Mouse (Mus musculus): ENCODE data around the gene Gm42742. TPM values are rescaled to one million over a fixed set of nuclear protein-coding genes. Genes with fewer than 3 reads are reported as not detected.
A peak's percentile ranks its signal among the peaks of the same experiment; 100 is the strongest.

Gm42742 gene
- polyA plus RNA-seq, 1 experiment from 2014 or later, result 83.4 TPM

DNA sequence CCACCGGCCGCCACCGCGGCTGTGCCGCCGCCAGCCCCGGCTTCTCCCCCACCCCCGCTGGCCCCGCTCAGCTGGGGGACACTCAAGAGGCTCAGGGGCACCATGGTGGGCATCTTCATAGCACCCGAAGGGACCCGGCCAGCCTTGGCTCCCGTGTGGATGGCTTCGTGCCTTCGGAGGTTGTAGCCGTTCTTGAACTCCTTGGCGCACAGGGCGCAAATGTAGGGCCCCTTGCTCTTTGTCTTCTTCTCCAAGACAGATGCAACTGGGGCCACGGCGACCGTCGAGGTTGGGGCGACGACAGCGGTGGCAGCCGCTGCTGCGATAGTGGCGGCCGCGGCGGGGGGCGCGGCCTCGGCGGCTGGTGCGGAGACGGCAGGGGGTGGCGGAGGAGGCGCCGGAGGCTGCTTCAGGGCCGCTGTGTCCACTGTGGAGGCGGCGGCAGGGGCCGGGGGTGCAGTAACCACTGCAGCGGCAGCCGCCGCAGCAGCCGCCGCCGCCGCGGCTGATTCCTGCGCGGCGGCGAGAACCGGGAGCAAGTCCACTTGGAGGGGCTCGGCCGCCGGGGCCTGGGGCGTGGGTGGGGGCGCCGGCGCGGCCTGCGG lies 4.8 kb upstream of the Gm42742 start:
- under 1% methylated on average over 53 of the region's 65 CpGs for WGBS
- Histone ChIP-seq H3K4me2 (peak overlapping the region; percentile 97), H3K9ac (peak overlapping the region; percentile 99), H3K27me3 (no peaks in the 10 kb centered on the region), H3K9me3 (no peaks in the 10 kb centered on the region), H3K36me3 (peaks cover 48% of the 10 kb centered on the region), H3K4me3 (peak overlapping the region; percentile 72), H3K27ac (peak overlapping the region; percentile 99), H3K4me1 (peaks cover 50% of the 10 kb centered on the region)
- ATAC-seq (ENCODE audit: insufficient number of reproducible peaks, insufficient read depth, low FRiP score, low TSS enrichment, low read depth), result no peak

DNA sequence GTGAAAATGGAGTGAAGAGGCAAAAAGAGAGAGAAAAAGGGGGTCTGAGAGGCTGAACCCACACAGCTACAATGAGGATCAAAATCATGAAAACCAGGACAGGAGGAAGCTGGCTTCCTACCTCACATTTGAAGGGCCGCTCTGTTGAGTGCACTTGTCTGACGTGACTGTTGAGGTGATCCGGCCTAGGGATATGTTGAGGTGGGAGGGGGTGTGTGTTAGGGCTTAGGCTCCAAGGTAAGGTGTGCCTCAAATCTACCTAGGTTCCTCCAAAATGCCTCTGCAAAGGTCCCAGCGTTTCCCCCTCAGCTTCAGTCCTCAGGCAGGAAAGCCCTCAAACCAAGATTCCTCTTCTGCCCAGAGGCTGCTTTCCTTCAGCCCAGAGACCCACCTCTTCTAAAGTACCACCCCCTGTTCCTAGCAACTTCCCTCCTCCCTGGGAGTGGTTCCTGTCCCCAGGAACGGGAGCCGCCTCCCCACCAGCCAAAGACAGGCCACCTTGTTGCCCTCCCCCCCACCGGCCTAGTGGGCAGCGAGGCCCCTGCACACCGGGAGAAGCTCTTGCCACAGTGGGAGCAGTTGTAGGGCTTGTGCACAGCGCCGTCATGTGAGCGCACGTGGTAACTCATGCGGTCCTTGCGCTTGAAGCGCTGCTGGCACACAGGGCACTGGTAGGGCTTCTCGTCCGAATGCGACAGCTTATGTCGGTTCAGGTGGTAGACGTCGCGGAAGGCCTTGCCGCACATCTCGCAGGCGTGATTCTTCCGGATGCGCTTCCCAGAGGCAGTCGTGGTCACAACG lies 4.1 kb upstream of the Gm42742 start:
- no peaks in the 10 kb centered on the region for H3K9me3 ChIP-seq
- peak overlapping the region; percentile 72 for H3K4me3 ChIP-seq
- no peaks in the 10 kb centered on the region for H3K27me3 ChIP-seq
- peaks cover 57% of the 10 kb centered on the region for H3K4me1 ChIP-seq
- H3K27ac ChIP-seq, result peak overlapping the region; percentile 99
- peak overlapping the region; percentile 97 for H3K4me2 ChIP-seq
- H3K36me3 ChIP-seq, result peaks cover 40% of the 10 kb centered on the region
- ATAC-seq (ENCODE audit: insufficient number of reproducible peaks, insufficient read depth, low FRiP score, low TSS enrichment, low read depth), result 0 out of 2 replicates have a peak, but pooled peaks have one; percentile 1
- WGBS, result under 1% methylated on average over 30 of the region's 30 CpGs
- H3K9ac ChIP-seq, result peak overlapping the region; percentile 99

DNA sequence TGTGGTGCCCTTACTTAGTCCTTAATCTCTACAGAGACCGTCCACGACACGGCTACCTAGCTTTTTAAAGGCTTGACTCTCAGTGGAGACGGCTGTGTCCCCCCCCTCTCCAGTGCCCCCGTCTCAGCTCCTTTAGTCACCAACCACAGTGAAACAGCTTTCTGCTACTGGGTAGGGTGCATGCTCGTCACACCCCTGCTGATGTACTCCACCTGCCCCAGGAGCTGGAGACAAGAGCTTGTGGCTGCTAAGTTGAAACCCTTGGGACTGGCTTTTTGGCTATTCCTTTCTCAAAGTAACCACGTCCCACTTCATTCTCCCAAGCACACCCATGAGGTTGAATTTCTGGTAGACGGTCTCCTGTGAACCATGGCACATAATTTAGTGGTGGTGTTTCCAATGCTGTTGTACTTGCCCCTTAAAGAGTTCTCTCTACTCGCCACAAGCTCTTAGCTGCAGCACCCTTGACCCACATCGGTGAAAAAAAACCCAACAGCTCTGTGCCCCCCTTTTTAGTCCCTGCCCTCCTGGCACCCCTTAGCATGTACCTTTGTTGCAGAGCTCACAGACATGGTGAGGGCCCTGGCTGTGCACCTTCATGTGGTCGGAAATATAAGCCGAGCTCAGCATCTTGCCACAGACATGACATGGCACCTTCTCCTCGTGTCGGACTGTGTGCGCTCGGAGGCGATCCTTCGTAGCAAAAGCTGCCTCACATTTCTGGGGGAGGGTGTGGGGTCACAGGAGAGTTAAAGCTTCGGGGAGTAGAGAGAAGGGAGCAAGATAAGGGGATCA lies 3.2 kb upstream of the Gm42742 start:
- Histone ChIP-seq H3K4me3 (peak overlapping the region; percentile 72), H3K36me3 (peaks cover 36% of the 10 kb centered on the region), H3K27me3 (no peaks in the 10 kb centered on the region), H3K9ac (peak overlapping the region; percentile 99), H3K27ac (peak overlapping the region; percentile 99), H3K4me1 (peaks cover 65% of the 10 kb centered on the region), H3K9me3 (no peaks in the 10 kb centered on the region), H3K4me2 (peak overlapping the region; percentile 97)
- no peak for ATAC-seq (ENCODE audit: insufficient number of reproducible peaks, insufficient read depth, low FRiP score, low TSS enrichment, low read depth)
- WGBS, result 23% methylated on average over 19 of the region's 19 CpGs

DNA sequence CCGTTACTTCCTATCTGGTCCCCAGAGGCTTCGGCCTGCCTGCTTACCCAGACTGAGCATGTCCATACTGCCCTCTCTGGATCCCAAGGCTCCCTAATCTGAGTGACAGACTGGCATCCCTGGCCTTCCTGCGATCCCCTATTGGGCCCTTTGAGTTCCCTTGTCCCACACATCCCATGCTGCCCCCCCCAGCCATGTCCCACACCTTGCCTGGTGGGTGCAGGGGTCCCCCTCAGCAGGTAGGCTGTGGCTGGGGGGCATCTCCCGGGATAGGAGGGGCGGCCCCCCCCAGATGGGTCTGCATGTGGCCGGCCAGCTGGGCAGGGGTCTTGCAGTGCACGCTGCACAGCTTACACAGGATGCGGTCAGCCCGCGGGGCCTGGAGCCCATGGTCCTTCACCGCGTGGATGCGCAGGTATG lies 2.4 kb upstream of the Gm42742 start:
- Histone ChIP-seq H3K4me3 (peak overlapping the region; percentile 72), H3K9me3 (no peaks in the 10 kb centered on the region), H3K4me1 (peaks cover 73% of the 10 kb centered on the region), H3K9ac (peak overlapping the region; percentile 99), H3K4me2 (peak overlapping the region; percentile 97), H3K27ac (no peak overlapping the region; the same call in 1 of the 2 replicates), H3K36me3 (peaks cover 31% of the 10 kb centered on the region), H3K27me3 (no peaks in the 10 kb centered on the region)
- no peak for ATAC-seq (ENCODE audit: insufficient number of reproducible peaks, insufficient read depth, low FRiP score, low TSS enrichment, low read depth)
- 75% methylated on average over 12 of the region's 13 CpGs for WGBS

DNA sequence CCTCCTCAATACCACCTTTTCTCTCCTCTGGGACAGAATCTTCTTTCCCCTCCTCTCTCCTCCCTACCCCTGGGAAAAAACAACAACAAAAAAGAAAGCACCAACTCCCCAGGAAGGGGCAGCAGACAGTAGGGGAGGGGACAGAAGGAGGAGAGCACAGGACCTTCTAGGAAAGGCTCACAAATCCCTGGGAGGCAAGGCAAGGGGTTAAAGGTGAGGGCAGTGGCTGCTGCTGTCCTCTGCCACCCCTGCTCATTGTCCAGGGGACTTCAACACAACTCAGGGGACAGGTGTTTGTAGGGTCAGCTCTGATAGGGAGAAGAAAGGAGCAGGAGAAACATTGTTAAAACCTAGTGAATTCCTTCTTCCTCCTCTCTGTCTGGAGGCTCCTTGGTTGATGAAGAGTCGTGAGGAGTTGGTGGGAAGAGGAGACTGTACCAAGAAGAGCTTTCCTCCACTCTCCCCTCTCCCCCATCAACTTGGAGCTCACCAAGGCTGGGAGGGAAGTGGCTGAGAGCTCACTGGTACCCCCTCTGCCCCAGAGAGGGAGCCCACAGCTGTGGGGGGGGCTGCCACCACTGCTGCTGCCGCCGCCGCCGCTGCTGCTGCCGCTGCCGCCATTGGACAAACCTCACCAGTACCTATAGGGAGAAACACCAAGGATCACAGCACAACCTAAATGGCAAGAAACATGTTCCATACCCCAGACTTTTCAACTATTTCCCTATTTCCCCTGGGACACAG lies 1.8 kb upstream of the Gm42742 start:
- Histone ChIP-seq H3K36me3 (peaks cover 31% of the 10 kb centered on the region), H3K9ac (peak overlapping the region; percentile 99), H3K9me3 (no peaks in the 10 kb centered on the region), H3K4me1 (peaks cover 73% of the 10 kb centered on the region), H3K27ac (peak overlapping the region; percentile 96), H3K27me3 (no peaks in the 10 kb centered on the region), H3K4me3 (peak overlapping the region; percentile 72), H3K4me2 (peak overlapping the region; percentile 97)
- 81% methylated on average over 7 of the region's 7 CpGs for WGBS
- ATAC-seq (ENCODE audit: insufficient number of reproducible peaks, insufficient read depth, low FRiP score, low TSS enrichment, low read depth), result no peak

DNA sequence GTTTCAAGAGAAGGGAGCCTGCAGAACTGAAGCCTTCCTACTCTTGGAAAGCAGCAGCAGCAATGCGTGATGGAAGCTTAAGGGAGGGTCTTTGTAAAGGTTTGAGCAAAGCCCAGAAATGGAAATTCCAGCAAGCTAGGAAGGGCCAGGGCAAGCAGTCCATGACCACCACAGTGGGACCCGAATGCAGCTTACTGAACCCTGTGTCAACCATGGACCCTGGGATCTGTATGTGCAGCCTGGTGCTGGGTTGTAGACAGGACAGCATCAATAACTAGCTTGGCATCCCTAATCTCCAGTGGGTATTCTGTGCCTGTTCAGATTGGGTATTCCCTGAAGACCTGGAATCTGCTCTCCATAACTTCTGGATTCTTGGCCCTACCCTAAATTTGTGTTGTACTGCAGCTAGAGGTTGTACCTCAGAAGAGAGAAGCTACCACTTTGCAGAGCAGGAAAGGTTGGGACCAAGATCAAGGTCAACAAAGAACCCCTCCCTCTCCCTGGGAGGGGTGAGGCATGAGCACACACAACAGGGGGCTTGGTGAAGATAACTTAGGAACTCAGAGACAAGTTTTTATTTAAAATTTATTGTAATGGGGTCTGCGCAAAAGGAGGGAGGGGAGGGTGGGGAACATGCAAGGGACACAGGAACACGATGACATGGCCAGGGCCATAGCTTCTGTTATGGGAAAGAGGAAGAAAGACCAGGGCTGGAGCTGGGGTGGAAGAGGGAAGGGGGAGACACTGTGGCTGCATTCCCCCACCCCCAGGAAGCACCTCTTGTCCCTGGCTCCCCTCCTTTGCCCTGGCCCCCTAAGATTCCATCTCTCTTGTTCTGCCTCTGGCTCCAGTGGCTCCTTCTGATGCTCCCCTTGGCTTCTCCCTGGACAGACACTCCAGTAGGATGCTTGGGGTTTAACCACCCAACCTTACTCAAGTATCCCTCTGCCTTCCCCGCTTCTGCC lies 948 bp upstream of the Gm42742 start:
- Histone ChIP-seq H3K27ac (peak overlapping the region; percentile 96), H3K4me2 (peak overlapping the region; percentile 92), H3K9me3 (no peaks in the 10 kb centered on the region), H3K4me1 (peaks cover 73% of the 10 kb centered on the region), H3K27me3 (no peaks in the 10 kb centered on the region), H3K9ac (peak overlapping the region; percentile 99), H3K36me3 (peaks cover 31% of the 10 kb centered on the region), H3K4me3 (peak overlapping the region; percentile 72)
- 41% methylated on average over 5 of the region's 5 CpGs for whole genome bisulfite sequencing
- ATAC-seq (ENCODE audit: insufficient number of reproducible peaks, insufficient read depth, low FRiP score, low TSS enrichment, low read depth), result no peak

DNA sequence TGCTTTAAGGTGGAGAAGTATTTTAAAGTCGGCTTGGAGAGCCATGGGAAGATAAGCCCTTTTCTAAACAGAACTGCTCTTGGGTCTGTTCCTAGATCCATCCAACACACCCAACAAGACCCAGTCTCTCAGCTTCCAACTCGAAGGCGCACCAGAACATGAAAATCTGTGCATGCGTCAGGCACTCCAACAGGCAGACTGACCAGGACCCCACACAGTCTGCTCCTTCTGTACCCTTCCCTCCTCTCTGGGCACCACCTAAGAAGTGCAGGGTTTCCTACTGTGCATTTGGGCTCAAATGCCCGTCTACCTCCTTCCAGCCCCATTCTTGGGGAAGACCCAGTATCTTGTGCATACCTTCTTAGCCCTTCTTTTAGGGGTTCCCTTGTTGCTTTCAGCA lies 406 bp downstream of the Gm42742 start:
- peak overlapping the region; percentile 96 for H3K27ac ChIP-seq
- H3K36me3 ChIP-seq, result peaks cover 37% of the 10 kb centered on the region
- H3K27me3 ChIP-seq, result no peaks in the 10 kb centered on the region
- 23% methylated on average over 5 of the region's 5 CpGs for WGBS
- H3K4me1 ChIP-seq, result peaks cover 81% of the 10 kb centered on the region
- H3K4me2 ChIP-seq, result peak overlapping the region; percentile 92
- peak overlapping the region; percentile 72 for H3K4me3 ChIP-seq
- H3K9me3 ChIP-seq, result no peaks in the 10 kb centered on the region
- H3K9ac ChIP-seq, result peak overlapping the region; percentile 83
- ATAC-seq (ENCODE audit: insufficient number of reproducible peaks, insufficient read depth, low FRiP score, low TSS enrichment, low read depth), result no peak

DNA sequence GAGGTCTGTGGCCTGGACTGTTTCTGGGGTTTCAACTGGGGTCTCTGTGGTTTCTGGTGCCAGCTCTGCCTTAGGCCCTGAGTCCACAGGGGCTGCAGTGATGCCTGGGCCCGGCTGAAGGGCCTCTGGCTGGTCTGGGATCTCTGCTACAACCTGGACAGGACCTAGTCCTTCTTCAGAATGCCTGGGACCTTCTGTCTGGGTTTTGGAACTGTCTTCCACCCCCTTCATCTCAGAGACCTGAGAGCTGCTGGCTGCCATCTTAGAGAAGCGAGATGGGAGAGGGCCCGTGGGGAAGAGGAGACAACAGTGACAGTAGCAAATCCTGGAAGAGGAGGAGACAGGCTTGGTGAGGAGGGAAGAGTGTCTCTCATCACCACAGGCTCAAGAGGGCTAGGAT lies 866 bp downstream of the Gm42742 start:
- ATAC-seq (ENCODE audit: insufficient number of reproducible peaks, insufficient read depth, low FRiP score, low TSS enrichment, low read depth), result no peak
- Histone ChIP-seq H3K4me1 (peaks cover 85% of the 10 kb centered on the region), H3K27me3 (no peaks in the 10 kb centered on the region), H3K36me3 (peaks cover 41% of the 10 kb centered on the region), H3K27ac (peak overlapping the region; percentile 96), H3K4me3 (peak overlapping the region; percentile 72), H3K9ac (peak overlapping the region; percentile 83), H3K4me2 (peak overlapping the region; percentile 92), H3K9me3 (no peaks in the 10 kb centered on the region)
- WGBS, result 47% methylated on average over 3 of the region's 3 CpGs

DNA sequence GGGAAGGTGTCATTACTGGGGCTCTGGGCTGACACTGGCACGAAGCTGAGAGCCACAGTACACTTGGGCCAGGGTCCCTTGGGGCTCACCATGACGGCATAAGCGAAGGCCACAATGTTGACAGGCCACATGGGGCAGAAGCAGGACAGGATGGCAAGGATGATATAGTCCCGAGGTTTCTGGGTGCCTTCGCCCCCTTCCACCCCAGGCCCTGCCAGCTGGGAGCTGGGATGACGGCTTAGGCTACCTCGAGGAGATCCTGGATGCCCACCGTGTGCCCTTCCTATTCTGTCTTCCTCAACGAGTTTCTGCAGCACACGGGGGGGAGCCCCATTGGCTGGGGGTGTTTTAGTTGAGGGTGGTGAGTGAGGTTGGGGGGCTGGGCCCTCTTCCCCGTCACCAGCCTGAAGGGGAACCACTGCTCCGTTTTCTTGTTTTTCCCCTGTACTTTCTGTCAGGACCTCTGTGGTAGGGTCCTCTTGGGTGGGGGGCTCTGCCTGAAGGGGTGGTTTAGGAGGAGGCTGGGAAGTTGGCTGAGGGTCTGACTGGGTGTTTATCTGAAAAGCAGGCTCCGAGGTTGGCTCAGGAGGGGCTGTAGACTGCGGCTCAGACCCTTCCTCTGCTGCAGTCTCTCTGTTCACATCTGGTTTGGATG lies 1.5 kb downstream of the Gm42742 start:
- WGBS, result 61% methylated on average over 14 of the region's 14 CpGs
- H3K27ac ChIP-seq, result peak overlapping the region; percentile 96
- peak overlapping the region; percentile 92 for H3K4me2 ChIP-seq
- H3K4me1 ChIP-seq, result peaks cover 85% of the 10 kb centered on the region
- H3K27me3 ChIP-seq, result no peaks in the 10 kb centered on the region
- peak overlapping the region; percentile 72 for H3K4me3 ChIP-seq
- H3K9ac ChIP-seq, result peak overlapping the region; percentile 83
- peaks cover 41% of the 10 kb centered on the region for H3K36me3 ChIP-seq
- H3K9me3 ChIP-seq, result no peaks in the 10 kb centered on the region
- no peak for ATAC-seq (ENCODE audit: insufficient number of reproducible peaks, insufficient read depth, low FRiP score, low TSS enrichment, low read depth)

Measured in embryonic facial prominence, embryonic 13.5 days (tissue).